Mouse (Mus musculus): ENCODE measurements around the gene Nmt2. TPM values are rescaled to one million over a fixed set of nuclear protein-coding genes. Genes with fewer than 3 reads are reported as not detected.

Nmt2 gene
- polyA plus RNA-seq, 1 experiment from 2014 or later, result 109 TPM

DNA sequence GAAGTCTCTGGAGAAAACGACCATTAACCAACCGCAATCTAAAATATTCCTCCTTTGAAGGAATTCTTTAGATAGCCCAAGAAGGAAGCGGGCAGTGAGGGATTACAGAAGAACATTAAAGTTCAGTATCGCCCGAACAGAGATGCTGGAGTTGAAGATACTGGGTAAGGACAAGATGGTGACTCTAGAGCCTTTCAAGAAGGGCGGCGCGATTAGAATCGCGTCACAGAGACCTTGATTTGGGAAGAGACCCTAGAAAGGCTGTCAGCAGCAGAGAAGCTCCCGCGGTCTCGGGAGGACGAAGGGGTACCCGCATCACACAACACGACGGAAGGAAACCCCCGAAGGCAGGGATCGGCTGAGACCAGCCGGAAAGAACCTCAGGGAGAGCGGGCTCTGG lies 48.0 kb downstream of the Nmt2 start:
- peak overlapping the region; percentile 79 for H3K9ac ChIP-seq
- H3K9me3 ChIP-seq, result no peaks in the 10 kb centered on the region
- H3K4me3 ChIP-seq, result peak overlapping the region; percentile 80
- peak overlapping the region; percentile 91 for H3K27ac ChIP-seq (replicated peaks)
- peaks cover 29% of the 10 kb centered on the region for H3K4me1 ChIP-seq (replicated peaks)
- 3% methylated on average over 21 of the region's 21 CpGs for WGBS
- no peak for ATAC-seq (ENCODE audit: low FRiP score, low read depth)
- H3K36me3 ChIP-seq, result peaks cover 23% of the 10 kb centered on the region
- H3K27me3 ChIP-seq, result no peaks in the 10 kb centered on the region
- peak overlapping the region; percentile 70 for H3K4me2 ChIP-seq

DNA sequence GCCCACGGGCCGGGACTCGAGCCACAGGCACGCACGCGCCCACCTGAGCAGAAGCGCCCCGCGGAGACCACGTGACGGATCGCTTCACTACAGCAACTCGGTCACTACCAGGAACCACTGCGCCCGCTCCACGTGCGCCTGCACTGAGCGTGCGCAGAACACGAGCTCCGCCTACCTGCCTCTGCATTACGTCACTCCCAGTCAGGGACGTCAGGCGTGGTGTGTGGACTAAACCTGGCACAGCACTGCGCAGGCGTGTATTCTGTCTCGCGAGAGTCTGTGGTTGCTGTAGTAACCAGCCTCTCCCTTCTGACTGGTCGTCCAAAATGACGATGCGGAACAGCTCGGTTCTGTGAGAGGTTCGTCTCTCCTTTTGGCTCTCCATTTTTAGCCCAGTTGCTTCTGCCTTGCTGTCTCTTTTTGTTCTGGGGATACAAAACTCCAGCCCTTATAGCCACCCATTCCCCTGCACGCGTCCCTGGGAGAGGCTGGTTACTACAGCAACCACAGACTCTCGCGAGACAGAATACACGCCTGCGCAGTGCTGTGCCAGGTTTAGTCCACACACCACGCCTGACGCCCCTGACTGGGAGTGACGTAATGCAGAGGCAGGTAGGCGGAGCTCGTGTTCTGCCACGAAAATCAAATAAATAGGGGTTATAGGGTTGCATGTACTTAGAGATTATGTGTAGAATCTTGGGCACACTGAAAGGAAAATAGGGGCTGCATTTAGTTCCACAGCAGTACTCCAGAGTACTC lies 48.7 kb downstream of the Nmt2 start, which contains the start of gene Rpp38:
Gene Rpp38, minus strand, starts transcription at position 160 of the 759 bp plus-strand sequence.
- Histone ChIP-seq H3K27me3 (no peaks in the 10 kb centered on the region), H3K4me3 (peak within 1 kb of the TSS; percentile 80), H3K9me3 (no peaks in the 10 kb centered on the region), H3K36me3 (peaks cover 18% of the 10 kb centered on the region), H3K4me1 (replicated peaks) (peaks cover 29% of the 10 kb centered on the region), H3K9ac (peak within 1 kb of the TSS; percentile 79), H3K27ac (replicated peaks) (peak within 1 kb of the TSS; percentile 91), H3K4me2 (peak within 1 kb of the TSS; percentile 70)
- ATAC-seq (ENCODE audit: low FRiP score, low read depth), result peak; percentile 98
- WGBS, result under 1% methylated on average over 45 of the region's 45 CpGs

DNA sequence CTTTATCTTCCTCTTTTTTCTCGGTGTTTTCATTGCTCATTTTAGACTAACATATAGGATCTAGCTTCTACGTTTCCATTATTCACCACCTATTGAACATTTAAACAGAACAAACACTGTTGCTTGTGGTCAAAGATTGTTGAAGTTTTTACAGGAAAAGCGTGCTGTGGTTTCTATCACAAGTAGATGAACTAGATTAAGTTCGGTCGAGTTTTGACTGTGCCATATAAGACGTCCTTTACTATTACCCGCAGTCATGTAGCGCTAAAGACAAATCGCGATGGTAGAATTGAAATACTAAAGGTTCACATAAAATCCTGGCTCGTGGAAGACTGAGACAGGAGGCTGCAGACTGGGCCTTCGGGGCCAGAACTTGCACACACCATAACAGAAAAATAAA lies 49.7 kb downstream of the Nmt2 start:
- H3K27ac ChIP-seq (replicated peaks), result no peak overlapping the region
- no peak overlapping the region for H3K4me2 ChIP-seq
- no peak overlapping the region for H3K9ac ChIP-seq
- no peak overlapping the region for H3K4me3 ChIP-seq
- peaks cover 10% of the 10 kb centered on the region; the same call in 1 of the 2 replicates for H3K36me3 ChIP-seq
- peaks cover 29% of the 10 kb centered on the region for H3K4me1 ChIP-seq (replicated peaks)
- no peak for ATAC-seq (ENCODE audit: low FRiP score, low read depth)
- H3K27me3 ChIP-seq, result no peaks in the 10 kb centered on the region
- H3K9me3 ChIP-seq, result no peaks in the 10 kb centered on the region
- 93% methylated on average over 12 of the region's 12 CpGs for WGBS

DNA sequence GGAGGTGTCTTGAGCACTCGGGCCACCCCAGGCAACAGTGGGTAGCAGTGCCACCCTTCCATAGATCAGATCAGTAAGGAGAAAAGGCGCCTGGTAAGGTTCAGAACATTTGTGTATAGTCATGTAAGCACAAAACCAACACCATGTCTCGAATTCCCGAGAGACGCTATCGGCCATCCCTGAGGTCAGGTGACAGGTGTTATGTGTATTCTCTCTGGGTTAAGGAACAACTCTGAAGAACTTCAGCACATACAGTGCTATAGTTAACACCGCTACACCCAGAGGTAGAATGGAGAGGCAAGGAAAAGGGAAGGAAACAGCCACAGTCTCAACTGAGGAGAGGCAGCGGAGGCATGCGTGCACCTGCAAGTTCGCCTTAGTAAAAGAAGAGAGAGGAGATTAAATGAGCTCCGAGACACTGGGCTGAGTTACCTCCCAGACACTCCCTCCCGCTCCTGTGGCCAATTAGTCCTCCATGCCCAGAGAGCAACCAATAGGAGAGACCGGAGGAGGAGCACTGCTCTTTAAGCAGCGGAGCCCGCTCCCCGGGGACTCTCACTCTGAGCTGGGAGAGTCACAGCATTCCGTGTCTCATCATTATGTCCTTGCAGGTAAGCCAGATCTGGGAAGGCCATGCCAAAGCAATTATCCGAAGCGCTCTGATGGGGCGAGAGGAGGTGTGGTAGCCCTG lies 51.7 kb downstream of the Nmt2 start, which contains the start of gene Acbd7:
Gene Acbd7, plus strand, starts transcription at position 558 of the 691 bp plus-strand sequence.
- Histone ChIP-seq H3K9me3 (no peaks in the 10 kb centered on the region), H3K27ac (replicated peaks) (no peak within 1 kb of the TSS), H3K36me3 (no peaks in the 10 kb centered on the region), H3K4me3 (peak within 1 kb of the TSS; percentile 37), H3K4me1 (replicated peaks) (peaks cover 24% of the 10 kb centered on the region), H3K9ac (peak within 1 kb of the TSS; percentile 33; the same call in 1 of the 2 replicates), H3K27me3 (no peaks in the 10 kb centered on the region), H3K4me2 (peak within 1 kb of the TSS; percentile 82)
- WGBS, result 5% methylated on average over 20 of the region's 20 CpGs
- ATAC-seq (ENCODE audit: low FRiP score, low read depth), result peak; percentile 20; the same call in 1 of the 2 replicates

DNA sequence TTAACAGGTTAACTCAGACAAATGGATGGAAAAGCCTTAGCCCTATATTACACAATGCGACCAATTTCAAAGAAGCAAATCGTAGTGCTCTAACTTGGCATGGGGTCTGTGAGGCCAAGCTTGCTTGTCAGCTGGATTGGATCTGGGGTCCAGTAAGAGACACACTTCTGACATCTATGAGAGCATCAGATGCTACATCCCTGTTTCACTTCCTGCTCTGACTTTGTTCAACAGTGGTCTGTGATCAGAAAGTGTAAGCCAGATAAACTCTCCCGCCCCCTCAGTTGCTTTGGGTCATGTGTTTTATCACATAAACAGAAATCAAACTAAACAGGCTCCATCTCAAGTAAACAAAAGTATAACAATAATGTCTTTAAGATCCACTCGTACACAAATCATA lies 64.4 kb downstream of the Nmt2 start:
- no peaks in the 10 kb centered on the region for H3K27me3 ChIP-seq
- H3K4me2 ChIP-seq, result no peak overlapping the region
- H3K4me1 ChIP-seq (replicated peaks), result no peaks in the 10 kb centered on the region
- no peak overlapping the region for H3K9ac ChIP-seq
- H3K4me3 ChIP-seq, result no peak overlapping the region
- 83% methylated on average over 4 of the region's 4 CpGs for WGBS
- no peak overlapping the region for H3K27ac ChIP-seq (replicated peaks)
- H3K36me3 ChIP-seq, result no peaks in the 10 kb centered on the region
- no peaks in the 10 kb centered on the region for H3K9me3 ChIP-seq
- no peak for ATAC-seq (ENCODE audit: low FRiP score, low read depth)

DNA sequence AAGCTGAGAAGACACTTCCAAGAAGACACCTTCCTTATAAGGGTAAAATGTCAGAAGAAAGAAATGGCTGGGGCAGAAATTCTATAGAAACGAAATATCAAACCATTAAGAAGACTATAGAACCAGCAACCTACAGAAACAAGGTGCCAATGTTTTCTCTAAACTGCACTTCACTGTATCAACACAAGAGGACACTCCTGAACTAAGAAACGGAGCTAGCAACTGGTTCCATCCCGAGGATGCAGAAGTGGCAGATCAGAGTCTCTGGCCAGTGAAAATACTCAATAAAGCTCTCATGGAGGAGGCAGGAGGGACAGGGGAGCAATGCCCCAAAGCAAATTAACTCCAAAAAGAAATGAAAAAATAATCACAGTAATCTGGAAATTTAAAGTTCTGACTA lies 64.9 kb downstream of the Nmt2 start:
- Histone ChIP-seq H3K27me3 (no peaks in the 10 kb centered on the region), H3K27ac (replicated peaks) (no peak overlapping the region), H3K9ac (no peak overlapping the region), H3K4me1 (replicated peaks) (no peaks in the 10 kb centered on the region), H3K9me3 (no peaks in the 10 kb centered on the region), H3K36me3 (no peaks in the 10 kb centered on the region), H3K4me2 (no peak overlapping the region), H3K4me3 (no peak overlapping the region)
- whole genome bisulfite sequencing, result 22% methylated on average over 3 of the region's 3 CpGs
- ATAC-seq (ENCODE audit: low FRiP score, low read depth), result no peak

DNA sequence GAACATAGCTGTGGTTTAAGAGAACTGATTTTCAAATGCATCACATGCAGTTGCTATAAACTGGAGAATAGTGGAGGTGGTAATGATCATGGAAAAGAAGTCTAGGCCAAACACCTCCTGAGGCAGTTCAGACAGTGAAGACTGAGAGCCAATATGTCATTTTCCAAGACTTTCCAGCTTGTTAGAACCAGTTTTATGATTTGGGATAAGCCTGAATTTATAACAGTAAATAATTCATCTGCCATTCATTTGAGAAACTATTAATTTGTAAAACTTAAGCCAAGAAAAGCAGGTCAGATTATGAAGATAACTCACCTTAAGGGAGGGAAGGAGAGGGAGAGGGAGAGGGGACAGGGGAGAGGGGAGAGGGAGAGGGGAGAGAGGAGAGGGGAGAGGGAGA lies 69.1 kb downstream of the Nmt2 start:
- Histone ChIP-seq H3K36me3 (no peaks in the 10 kb centered on the region), H3K4me1 (replicated peaks) (no peaks in the 10 kb centered on the region), H3K4me2 (no peak overlapping the region), H3K27me3 (no peaks in the 10 kb centered on the region), H3K4me3 (no peak overlapping the region), H3K9ac (no peak overlapping the region), H3K9me3 (no peaks in the 10 kb centered on the region), H3K27ac (replicated peaks) (no peak overlapping the region)
- ATAC-seq (ENCODE audit: low FRiP score, low read depth), result no peak

DNA sequence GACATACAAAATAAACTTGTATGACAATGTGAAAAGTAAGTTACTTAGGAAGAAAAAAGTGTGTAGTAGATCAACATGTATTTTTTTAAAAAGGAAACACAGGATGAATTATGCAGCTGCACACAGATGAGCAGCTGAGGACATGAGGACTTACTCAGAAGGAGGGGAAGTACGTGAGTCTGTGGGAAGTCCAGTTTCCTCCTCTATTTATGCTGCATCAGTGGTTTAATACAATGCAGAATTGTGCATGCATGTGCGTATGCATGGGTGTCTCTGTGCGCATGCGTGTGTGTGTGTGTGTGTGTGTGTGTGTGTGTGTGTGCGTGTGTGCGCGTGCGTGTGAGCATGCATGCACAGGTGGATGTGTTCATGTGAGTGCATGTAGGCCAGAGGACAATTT lies 71.8 kb downstream of the Nmt2 start:
- H3K9ac ChIP-seq, result no peak overlapping the region
- H3K4me1 ChIP-seq (replicated peaks), result no peaks in the 10 kb centered on the region
- ATAC-seq (ENCODE audit: low FRiP score, low read depth), result no peak
- no peak overlapping the region for H3K4me3 ChIP-seq
- H3K36me3 ChIP-seq, result no peaks in the 10 kb centered on the region
- H3K27me3 ChIP-seq, result no peaks in the 10 kb centered on the region
- WGBS, result 91% methylated on average over 8 of the region's 8 CpGs
- H3K4me2 ChIP-seq, result no peak overlapping the region
- H3K27ac ChIP-seq (replicated peaks), result no peak overlapping the region
- H3K9me3 ChIP-seq, result no peaks in the 10 kb centered on the region

DNA sequence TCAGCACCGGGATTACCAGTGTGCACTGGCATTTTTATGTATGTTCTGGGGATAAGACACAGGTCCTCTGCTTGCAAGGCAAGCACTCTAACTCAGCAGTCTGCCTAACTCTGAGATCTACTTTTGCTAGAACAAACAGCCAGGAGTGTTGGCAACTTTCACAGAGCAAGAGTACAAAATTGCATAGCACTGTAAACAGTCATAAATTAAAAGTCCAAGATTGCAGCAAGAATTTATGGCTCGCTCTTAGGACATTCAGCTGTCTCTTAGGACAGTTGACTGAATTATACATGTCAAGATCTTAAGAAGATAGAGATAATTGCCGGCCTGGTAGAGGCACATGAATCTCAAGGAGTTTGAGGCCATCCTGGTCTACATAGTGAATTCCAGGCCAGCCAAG lies 72.3 kb downstream of the Nmt2 start:
- no peaks in the 10 kb centered on the region for H3K36me3 ChIP-seq
- no peak overlapping the region for H3K9ac ChIP-seq
- no peak overlapping the region for H3K27ac ChIP-seq (replicated peaks)
- no peak overlapping the region for H3K4me2 ChIP-seq
- H3K4me3 ChIP-seq, result no peak overlapping the region
- H3K27me3 ChIP-seq, result no peaks in the 10 kb centered on the region
- no peaks in the 10 kb centered on the region for H3K4me1 ChIP-seq (replicated peaks)
- no peak for ATAC-seq (ENCODE audit: low FRiP score, low read depth)
- H3K9me3 ChIP-seq, result no peaks in the 10 kb centered on the region
- WGBS, result 81% methylated on average over 3 of the region's 3 CpGs

DNA sequence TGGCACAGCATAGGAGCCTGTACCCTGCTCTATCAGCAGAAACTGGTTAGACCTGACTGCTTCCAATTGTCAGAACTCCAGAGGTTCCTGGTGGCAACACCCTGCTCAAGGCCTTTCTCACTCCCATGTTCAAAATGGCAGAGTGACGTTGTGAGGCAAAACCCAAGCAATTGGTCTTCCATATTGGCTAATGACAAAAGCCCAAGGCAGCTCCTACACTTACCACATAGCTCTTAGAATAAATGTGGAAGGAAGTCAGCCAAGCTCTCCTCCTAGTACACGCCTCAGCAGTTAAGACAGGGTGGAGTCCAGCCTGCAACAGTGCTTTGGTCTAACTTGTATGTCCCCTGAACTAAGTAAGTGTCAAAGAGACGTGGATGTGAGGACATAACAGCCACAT lies 73.9 kb downstream of the Nmt2 start:
- Histone ChIP-seq H3K9ac (no peak overlapping the region), H3K27me3 (no peaks in the 10 kb centered on the region), H3K4me1 (replicated peaks) (no peaks in the 10 kb centered on the region), H3K27ac (replicated peaks) (no peak overlapping the region), H3K4me3 (no peak overlapping the region), H3K4me2 (no peak overlapping the region), H3K36me3 (no peaks in the 10 kb centered on the region), H3K9me3 (no peaks in the 10 kb centered on the region)
- 85% methylated on average over 3 of the region's 3 CpGs for WGBS
- no peak for ATAC-seq (ENCODE audit: low FRiP score, low read depth)

DNA sequence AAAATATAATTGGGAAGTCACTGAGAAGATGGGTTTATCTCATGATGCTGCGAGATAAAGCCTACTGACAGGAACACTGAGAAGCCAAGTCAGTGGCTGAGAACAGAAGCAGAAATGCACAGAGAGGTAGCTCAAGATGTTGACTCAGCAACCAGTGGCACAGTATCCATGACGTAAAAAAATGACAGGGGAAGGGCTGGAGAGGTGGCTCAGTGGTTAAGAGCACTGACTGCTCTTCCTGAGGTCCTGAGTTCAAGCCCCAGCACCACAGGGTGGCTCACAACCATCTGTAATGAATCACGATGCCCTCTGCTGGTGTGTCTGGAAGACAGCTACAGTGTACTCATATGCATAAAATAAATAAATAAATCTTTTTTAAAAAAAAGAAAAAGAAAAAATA lies 77.1 kb downstream of the Nmt2 start:
- H3K27me3 ChIP-seq, result no peaks in the 10 kb centered on the region
- WGBS, result 83% methylated on average over 3 of the region's 3 CpGs
- H3K4me2 ChIP-seq, result no peak overlapping the region
- H3K4me1 ChIP-seq (replicated peaks), result no peaks in the 10 kb centered on the region
- no peak overlapping the region for H3K27ac ChIP-seq (replicated peaks)
- H3K4me3 ChIP-seq, result no peak overlapping the region
- no peaks in the 10 kb centered on the region for H3K36me3 ChIP-seq
- no peaks in the 10 kb centered on the region for H3K9me3 ChIP-seq
- no peak for ATAC-seq (ENCODE audit: low FRiP score, low read depth)
- no peak overlapping the region for H3K9ac ChIP-seq

DNA sequence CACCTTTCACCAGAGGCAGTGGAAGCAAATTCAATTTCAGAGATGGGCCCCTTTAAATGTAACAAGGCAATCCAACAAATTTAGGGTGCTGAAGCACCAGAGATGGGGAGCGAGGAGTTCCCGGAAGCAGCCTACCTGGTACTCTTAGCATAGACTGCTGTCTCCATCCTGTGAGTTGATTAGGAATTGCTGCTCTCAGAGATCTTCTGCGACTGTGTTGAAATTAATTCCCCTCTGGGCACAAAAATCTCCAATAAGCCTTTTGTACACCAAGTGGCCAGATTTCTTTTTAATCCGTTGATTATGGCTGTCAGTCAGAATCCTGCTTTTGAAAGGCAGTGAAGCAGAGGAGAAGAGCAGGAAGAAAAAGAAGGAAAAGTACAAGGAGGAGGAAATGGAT lies 81.1 kb downstream of the Nmt2 start:
- Histone ChIP-seq H3K4me1 (replicated peaks) (no peaks in the 10 kb centered on the region), H3K4me3 (no peak overlapping the region), H3K36me3 (no peaks in the 10 kb centered on the region), H3K9me3 (no peaks in the 10 kb centered on the region), H3K4me2 (no peak overlapping the region), H3K9ac (no peak overlapping the region), H3K27ac (replicated peaks) (no peak overlapping the region), H3K27me3 (no peaks in the 10 kb centered on the region)
- no peak for ATAC-seq (ENCODE audit: low FRiP score, low read depth)
- 64% methylated on average over 4 of the region's 4 CpGs for WGBS

All from hindbrain, embryonic 15.5 days (tissue).